Mouse (Mus musculus): ENCODE results near the gene Kdm7a. TPM values are rescaled to one million over a fixed set of nuclear protein-coding genes. Genes with fewer than 3 reads are reported as not detected.

Kdm7a gene
- total RNA-seq (2021) = 10 to 100 TPM; 39.5 to 51.5 TPM
- long read RNA-seq, experiment 1, full-length matches to known transcripts = 10 of 16 reads
- long read RNA-seq, experiment 1, partial matches to known transcripts = 1 of 16 reads
- long read RNA-seq, experiment 1, other reads (novel, unspliced or antisense) = 5 of 16 reads
- long read RNA-seq, experiment 2, full-length matches to known transcripts = 18 of 32 reads
- long read RNA-seq, experiment 2, partial matches to known transcripts = 3 of 32 reads
- long read RNA-seq, experiment 2, other reads (novel, unspliced or antisense) = 11 of 32 reads

- peak within 1 kb of the TSS; percentile 94 for H3K4me3 ChIP-seq
- intact Hi-C loops (cut with DNase I) = loop anchor here (1.0 to 2.0 kb wide), 2 partner anchors 20 to 111 kb away; no protein-coding TSS in a partner anchor
- DNase-seq (ENCODE audit: extremely low spot score in 1 of 2, low spot score in 2 of 2) = peak; percentile 83 to 89
- peak within 1 kb of the TSS; percentile 96 for H3K27ac ChIP-seq
- no peak; the same call in 1 of the 2 replicates for TF ChIP-seq CTCF (IDR thresholded peaks at IDR 0.05)
Measured at GRCm38 (mm10) chr6:39206581-39207461, at the start of gene Kdm7a. TSS of gene Kdm7a (minus strand) at chr6:39206789.

- Histone ChIP-seq H3K27ac (no peak overlapping the region), H3K4me3 (no peak overlapping the region)
- intact Hi-C loops (cut with DNase I) = no loop called here
- DNase-seq (ENCODE audit: extremely low spot score in 1 of 2, low spot score in 2 of 2) = no peak
- TF ChIP-seq CTCF (IDR thresholded peaks at IDR 0.05) = no peak
Measured at GRCm38 (mm10) chr6:39255271-39255670, 48.7 kb upstream of the Kdm7a start.

- no peak for DNase-seq (ENCODE audit: extremely low spot score in 1 of 2, low spot score in 2 of 2)
- intact Hi-C loops (cut with DNase I) = no loop called here
- Histone ChIP-seq H3K4me3 (no peak overlapping the region), H3K27ac (no peak overlapping the region)
- no peak; the same call in 1 of the 2 replicates for TF ChIP-seq CTCF (IDR thresholded peaks at IDR 0.05)
Measured at GRCm38 (mm10) chr6:39250055-39250454, 43.5 kb upstream of the Kdm7a start.

GRCm38 (mm10) chr6:39249176-39249770 is 42.7 kb upstream of the Kdm7a start:
- Histone ChIP-seq H3K4me3 (no peak overlapping the region), H3K27ac (no peak overlapping the region)
- no peak for DNase-seq (ENCODE audit: extremely low spot score in 1 of 2, low spot score in 2 of 2)
- TF ChIP-seq CTCF (IDR thresholded peaks at IDR 0.05) = no peak
- intact Hi-C loops (cut with DNase I) = no loop called here

- intact Hi-C loops (cut with DNase I) = no loop called here
Measured at GRCm38 (mm10) chr6:39244066-39244465, 37.5 kb upstream of the Kdm7a start.

GRCm38 (mm10) chr6:39243511-39243961 is 36.9 kb upstream of the Kdm7a start:
- intact Hi-C loops (cut with DNase I) = no loop called here
- Histone ChIP-seq H3K4me3 (no peak overlapping the region), H3K27ac (no peak overlapping the region)
- TF ChIP-seq CTCF (IDR thresholded peaks at IDR 0.05) = no peak
- no peak for DNase-seq (ENCODE audit: extremely low spot score in 1 of 2, low spot score in 2 of 2)

More at GRCm38 (mm10) chr6:39244066-39244465, 37.5 kb upstream of the Kdm7a start:
- Histone ChIP-seq H3K4me3 (no peak overlapping the region), H3K27ac (no peak overlapping the region)
- TF ChIP-seq CTCF (IDR thresholded peaks at IDR 0.05) = no peak
- DNase-seq (ENCODE audit: extremely low spot score in 1 of 2, low spot score in 2 of 2) = no peak

GRCm38 (mm10) chr6:39242718-39243471 is 36.3 kb upstream of the Kdm7a start:
- intact Hi-C loops (cut with DNase I) = no loop called here
- no peak overlapping the region for H3K27ac ChIP-seq
- DNase-seq (ENCODE audit: extremely low spot score in 1 of 2, low spot score in 2 of 2) = peak in 1 of 2 experiments; percentile 20
- H3K4me3 ChIP-seq = no peak overlapping the region
- TF ChIP-seq CTCF (IDR thresholded peaks at IDR 0.05) = no peak

GRCm38 (mm10) chr6:39241421-39241891 is 34.9 kb upstream of the Kdm7a start:
- intact Hi-C loops (cut with DNase I) = no loop called here

GRCm38 (mm10) chr6:39240956-39241355 is 34.4 kb upstream of the Kdm7a start:
- Histone ChIP-seq H3K27ac (no peak overlapping the region; the same call in 1 of the 2 replicates), H3K4me3 (no peak overlapping the region)
- no peak for DNase-seq (ENCODE audit: extremely low spot score in 1 of 2, low spot score in 2 of 2)
- no peak for TF ChIP-seq CTCF (IDR thresholded peaks at IDR 0.05)
- intact Hi-C loops (cut with DNase I) = no loop called here

More at GRCm38 (mm10) chr6:39241421-39241891, 34.9 kb upstream of the Kdm7a start:
- Histone ChIP-seq H3K27ac (peak overlapping the region; percentile 78), H3K4me3 (no peak overlapping the region)
- DNase-seq (ENCODE audit: extremely low spot score in 1 of 2, low spot score in 2 of 2) = peak in 1 of 2 experiments; percentile 38
- no peak for TF ChIP-seq CTCF (IDR thresholded peaks at IDR 0.05)

GRCm38 (mm10) chr6:39237887-39238286 is 31.3 kb upstream of the Kdm7a start:
- no peak for TF ChIP-seq CTCF (IDR thresholded peaks at IDR 0.05)
- DNase-seq (ENCODE audit: extremely low spot score in 1 of 2, low spot score in 2 of 2) = no peak
- no peak overlapping the region for H3K4me3 ChIP-seq
- intact Hi-C loops (cut with DNase I) = no loop called here
- H3K27ac ChIP-seq = no peak overlapping the region

- Histone ChIP-seq H3K27ac (no peak overlapping the region), H3K4me3 (no peak overlapping the region)
- intact Hi-C loops (cut with DNase I) = no loop called here
- TF ChIP-seq CTCF (IDR thresholded peaks at IDR 0.05) = no peak
- no peak for DNase-seq (ENCODE audit: extremely low spot score in 1 of 2, low spot score in 2 of 2)
Measured at GRCm38 (mm10) chr6:39232617-39233016, 26.0 kb upstream of the Kdm7a start.
